Mouse (Mus musculus) limb, embryonic 14.5 days (tissue): ENCODE data around the gene Grb2. TPM values are rescaled to one million over a fixed set of nuclear protein-coding genes. Genes with fewer than 3 reads are reported as not detected.

Experiments used
- ATAC-seq: fragments of 200-750 bp; cut with Nextera tagmentation; 2 replicates; pipeline ENCODE4 v1.8.0; 2017; ENCODE audit warnings: low read depth, moderate number of reproducible peaks, moderate TSS enrichment; ENCODE audit not compliant: low FRiP score
- DNase-seq: peaks from one replicate; pipeline ENCODE4 v3.0.0-alpha.2; 2015; ENCODE audit warnings: low spot score
- H3K27ac ChIP-seq: fragments of 300-500 bp; sonication (generic); replicated peaks from 2 replicates; pipeline ENCODE4 v1.5.1; 2014; ENCODE audit warnings: low read depth, mild to moderate bottlenecking, low read length, moderate library complexity, mixed read lengths
- H3K27me3 ChIP-seq: fragments of 300-500 bp; sonication (generic); 2 replicates; pipeline ENCODE4 v1.6.1; 2014; ENCODE audit warnings: low read length, mixed read lengths; ENCODE audit not compliant: control insufficient read depth, insufficient read depth
- H3K36me3 ChIP-seq: fragments of 300-500 bp; sonication (generic); 2 replicates; pipeline ENCODE4 v1.6.1; 2014; ENCODE audit warnings: mild to moderate bottlenecking, low read length, moderate library complexity, mixed read lengths; ENCODE audit not compliant: control insufficient read depth, insufficient read depth
- H3K4me1 ChIP-seq: fragments of 300-500 bp; sonication (generic); 2 replicates; pipeline ENCODE4 v1.6.1; 2014; ENCODE audit warnings: antibody characterized with exemption, low read length, mixed read lengths; ENCODE audit not compliant: control insufficient read depth, insufficient read depth
- H3K4me2 ChIP-seq: fragments of 300-500 bp; sonication (generic); replicated peaks from 2 replicates; pipeline ENCODE4 v1.6.1; 2014; ENCODE audit warnings: low read depth, mild to moderate bottlenecking, low read length, moderate library complexity; ENCODE audit not compliant: severe bottlenecking
- H3K4me3 ChIP-seq: fragments of 300-500 bp; sonication (generic); replicated peaks from 2 replicates; pipeline ENCODE4 v1.5.1; 2014; ENCODE audit warnings: low read length
- H3K9ac ChIP-seq: fragments of 300-500 bp; sonication (generic); 2 replicates; pipeline ENCODE4 v1.6.1; 2014; ENCODE audit warnings: mild to moderate bottlenecking, low read depth, low read length, moderate library complexity; ENCODE audit not compliant: severe bottlenecking
- H3K9me3 ChIP-seq: fragments of 300-500 bp; sonication (generic); 2 replicates; pipeline ENCODE4 v1.6.1; 2016; ENCODE audit warnings: low read length; ENCODE audit not compliant: control insufficient read depth
- POLR2A ChIP-seq: fragments of 200-500 bp; IDR thresholded peaks from 2 replicates; pipeline ENCODE4 v1.8.0; 2012; ENCODE audit warnings: inconsistent platforms, mild to moderate bottlenecking, moderate library complexity, borderline replicate concordance; ENCODE audit not compliant: insufficient read depth, insufficient read length; ENCODE audit errors: extremely low read depth
- WGBS: fragments of 180-500 bp; shearing (Covaris S2); extraction: QIAGEN DNeasy Blood & Tissue Kit; methylation state at CpG from one replicate; pipeline ENCODE4 v1.1.7; 2014; 5-methylcytosine and 5-hydroxymethylcytosine counted together
- polyA plus RNA-seq, 2 experiments: library from polyadenylated mRNA; depleted of rRNA in 1 of 2; stranded (reverse) in 1 of 2; unstranded in 1 of 2; fragments of >200 nt; fragmentation: Nextera tagmentation in 1 of 2; extraction: Ambion mirVana in 1 of 2; gene quantifications; 2 replicates each; pipeline versions ENCODE4 v1.2.1 to v1.2.3; 2012 to 2014

Gene Grb2
- polyA plus RNA-seq, 2 experiments = 58.0 to 61.5 TPM

- TF ChIP-seq POLR2A = no peak
- WGBS = 93% methylated on average over 14 of the region's 14 CpGs
- Histone ChIP-seq H3K4me2 (no peak overlapping the region), H3K4me3 (no peak overlapping the region), H3K9ac (no peak overlapping the region), H3K9me3 (no peaks in the 10 kb centered on the region), H3K27me3 (no peaks in the 10 kb centered on the region), H3K4me1 (peaks cover 3% of the 10 kb centered on the region; the same call in 1 of the 2 replicates), H3K27ac (no peak overlapping the region), H3K36me3 (peaks cover 7% of the 10 kb centered on the region)
- ATAC-seq (no peak), DNase-seq (no peak)
Observed at GRCm38 (mm10) chr11:115689137-115689915, 19.1 kb downstream of the Grb2 start.

DNA sequence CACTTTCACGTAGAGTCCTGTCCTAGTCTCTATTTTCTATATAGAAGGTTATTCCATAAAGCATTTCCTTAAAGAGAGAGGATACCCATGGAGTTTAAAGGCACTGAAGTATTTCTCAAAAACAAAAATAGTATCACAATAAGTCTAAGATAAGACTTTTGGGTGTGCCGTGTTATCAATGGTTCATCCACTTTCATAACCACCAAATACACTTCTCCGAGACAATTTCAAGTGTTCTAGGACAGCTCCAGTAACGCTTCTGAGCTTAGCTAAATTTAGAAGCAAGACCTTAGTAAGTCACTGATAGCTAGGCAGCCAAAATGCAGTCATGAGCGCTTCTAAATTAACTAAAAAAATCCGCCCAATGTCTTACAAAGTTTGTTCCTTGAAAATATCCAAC is 22.0 kb downstream of the Grb2 start:
- Histone ChIP-seq H3K9ac (no peak overlapping the region), H3K9me3 (no peaks in the 10 kb centered on the region), H3K27me3 (no peaks in the 10 kb centered on the region), H3K27ac (no peak overlapping the region), H3K4me3 (no peak overlapping the region), H3K36me3 (peaks cover 23% of the 10 kb centered on the region), H3K4me1 (peaks cover 3% of the 10 kb centered on the region; the same call in 1 of the 2 replicates), H3K4me2 (no peak overlapping the region)
- TF ChIP-seq POLR2A = no peak
- DNase-seq = no peak
- 87% methylated on average over 6 of the region's 6 CpGs for WGBS
- no peak for ATAC-seq

DNA sequence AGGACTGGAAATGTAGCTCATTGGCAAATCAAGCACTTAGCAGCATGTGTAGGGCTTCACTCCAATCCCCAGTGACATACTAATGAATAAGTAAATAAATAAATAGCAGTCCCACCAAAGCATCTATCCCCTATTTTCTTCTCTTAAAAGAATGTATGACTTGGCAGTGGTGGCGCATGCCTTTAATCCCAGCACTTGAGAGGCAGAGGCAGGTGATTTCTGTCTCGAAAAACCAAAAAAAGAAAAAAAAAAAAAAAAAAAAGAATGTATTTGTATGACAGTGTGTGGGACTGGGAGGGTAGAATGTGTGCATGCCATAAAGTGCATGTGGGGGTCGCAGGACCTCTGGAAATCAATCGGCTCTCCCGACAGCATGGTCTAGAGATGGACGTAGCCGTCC is 22.4 kb downstream of the Grb2 start:
- Histone ChIP-seq H3K36me3 (peaks cover 23% of the 10 kb centered on the region), H3K9me3 (no peaks in the 10 kb centered on the region), H3K9ac (no peak overlapping the region), H3K4me1 (peaks cover 3% of the 10 kb centered on the region; the same call in 1 of the 2 replicates), H3K4me3 (no peak overlapping the region), H3K27me3 (no peaks in the 10 kb centered on the region), H3K27ac (no peak overlapping the region), H3K4me2 (no peak overlapping the region)
- ATAC-seq (0 out of 2 replicates have a peak, but pooled peaks have one; percentile 9), DNase-seq (no peak)
- 82% methylated on average over 7 of the region's 7 CpGs for WGBS
- no peak for TF ChIP-seq POLR2A

- WGBS = 91% methylated on average over 6 of the region's 6 CpGs
- TF ChIP-seq POLR2A = no peak
- H3K9me3 ChIP-seq = no peaks in the 10 kb centered on the region
- H3K4me2 ChIP-seq = no peak overlapping the region
- H3K36me3 ChIP-seq = peaks cover 23% of the 10 kb centered on the region
- ATAC-seq (no peak), DNase-seq (peak; percentile 51)
- H3K4me1 ChIP-seq = peaks cover 3% of the 10 kb centered on the region; the same call in 1 of the 2 replicates
- H3K4me3 ChIP-seq = no peak overlapping the region
- H3K27ac ChIP-seq = no peak overlapping the region
- no peak overlapping the region for H3K9ac ChIP-seq
- H3K27me3 ChIP-seq = no peaks in the 10 kb centered on the region
Observed at GRCm38 (mm10) chr11:115684877-115685276, 23.5 kb downstream of the Grb2 start.

- no peak overlapping the region for H3K4me2 ChIP-seq
Observed at GRCm38 (mm10) chr11:115683326-115683725, 25.1 kb downstream of the Grb2 start.

More at GRCm38 (mm10) chr11:115683326-115683725, 25.1 kb downstream of the Grb2 start:
- H3K9me3 ChIP-seq = no peaks in the 10 kb centered on the region
- no peak overlapping the region for H3K9ac ChIP-seq
- H3K27me3 ChIP-seq = no peaks in the 10 kb centered on the region
- peaks cover 23% of the 10 kb centered on the region for H3K36me3 ChIP-seq
- no peak overlapping the region for H3K4me3 ChIP-seq
- no peak overlapping the region for H3K27ac ChIP-seq
- WGBS = 97% methylated on average over 5 of the region's 5 CpGs
- no peak for TF ChIP-seq POLR2A
- no peak for DNase-seq
- ATAC-seq = no peak
- peaks cover 3% of the 10 kb centered on the region; the same call in 1 of the 2 replicates for H3K4me1 ChIP-seq
